Mouse (Mus musculus) left cerebral cortex, adult 2 months (tissue): ENCODE measurements at regions not wholly inside any gene's neighbourhood (a gene's known extent, or its start where the extent isn't known, plus 50 kb on each side); places are given as distances from the start of the nearest gene placed in this dataset.

ENCODE experiments used
- DNase-seq, 2 experiments: peaks; one replicate each; pipeline ENCODE4 v3.0.0; 2021 to 2022; ENCODE audit warnings: low spot score in 2 of 2, mixed read lengths in 1 of 2; ENCODE audit errors: extremely low spot score in 1 of 2
- H3K27ac ChIP-seq: fragments of 200-600 bp; 2 replicates; pipeline ENCODE4 v1.8.1; 2022
- H3K4me3 ChIP-seq: fragments of 200-600 bp; 2 replicates; pipeline ENCODE4 v1.8.1; 2022
- CTCF ChIP-seq: fragments of 200-600 bp; IDR thresholded peaks from 2 replicates; pipeline ENCODE4 v1.8.1; 2022; ENCODE audit warnings: antibody characterized with exemption, mild to moderate bottlenecking, moderate library complexity
- intact Hi-C: fragments of 180-260 bp; cut with DNase I; formaldehyde crosslinking; loops from one replicate; pipeline ENCODE4 v1.15.1; 2025

DNA sequence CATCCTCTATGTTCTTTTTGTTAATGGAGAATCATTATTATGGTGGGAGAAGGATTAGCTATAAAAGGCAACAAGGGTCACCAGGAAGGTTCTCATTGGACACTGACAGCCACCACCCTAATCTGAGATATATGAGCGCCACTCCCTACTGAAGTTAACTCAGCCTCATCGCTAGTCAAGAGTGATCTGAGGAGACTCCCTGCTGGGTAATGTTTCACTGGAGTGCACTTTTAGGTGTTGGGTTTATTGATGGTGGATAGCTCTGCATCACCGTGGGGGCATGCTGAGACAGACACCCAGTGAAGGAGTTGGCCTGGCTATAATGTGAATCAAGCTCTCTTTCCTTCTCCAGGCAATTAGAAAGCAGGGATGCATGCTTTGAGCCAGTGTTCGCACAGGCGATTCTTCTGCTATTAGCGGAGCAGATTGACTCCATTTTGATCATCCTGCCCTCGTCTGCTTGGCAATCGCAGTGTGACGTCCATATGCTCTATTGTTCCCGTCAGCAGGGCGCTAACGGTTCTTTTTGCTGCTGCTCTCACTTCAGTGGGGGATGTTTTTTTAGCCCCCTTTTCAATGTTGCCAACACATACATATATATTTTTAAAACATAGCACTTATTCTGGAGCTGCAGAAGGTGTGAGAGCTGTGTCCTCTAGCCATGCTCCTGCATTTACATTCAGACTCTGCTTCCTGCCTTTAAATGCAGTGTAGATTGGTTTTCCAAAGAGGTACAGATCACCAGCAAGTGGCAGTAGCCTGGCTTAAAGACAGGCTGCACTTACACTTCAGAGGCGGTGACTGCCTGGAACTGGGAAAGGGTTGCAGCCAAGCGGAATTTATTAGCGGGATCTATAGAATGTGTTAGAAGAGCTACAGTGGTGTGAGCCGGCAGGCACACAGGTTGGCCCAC lies 263.9 kb upstream of the Dph6 start:
- intact Hi-C loops = no loop called here
- TF ChIP-seq CTCF = no peak; the same call in 1 of the 2 replicates
- H3K27ac ChIP-seq = no peak overlapping the region
- no peak overlapping the region for H3K4me3 ChIP-seq
- DNase-seq = no peak

DNA sequence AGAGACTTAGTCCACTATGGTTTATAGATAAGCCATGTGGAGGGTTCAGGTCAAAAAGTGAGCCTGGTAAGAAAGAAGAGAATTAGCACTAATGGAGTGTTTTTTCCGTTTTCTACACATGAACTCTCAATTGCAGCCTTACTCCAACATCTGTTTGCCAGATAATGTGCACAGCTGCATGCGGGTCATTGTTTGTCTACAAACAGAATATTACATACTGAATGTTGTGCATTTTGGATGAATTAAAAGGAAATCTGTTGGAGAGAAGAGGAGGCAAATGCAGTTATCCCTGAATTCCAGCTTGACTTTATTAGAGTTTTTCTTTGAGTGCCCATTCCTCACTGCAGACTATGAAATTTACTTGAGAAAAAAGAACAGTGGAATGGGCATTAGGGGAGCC lies 269.1 kb upstream of the Dph6 start:
- Histone ChIP-seq H3K4me3 (no peak overlapping the region), H3K27ac (no peak overlapping the region)
- TF ChIP-seq CTCF = no peak
- no peak for DNase-seq
- intact Hi-C loops = no loop called here

DNA sequence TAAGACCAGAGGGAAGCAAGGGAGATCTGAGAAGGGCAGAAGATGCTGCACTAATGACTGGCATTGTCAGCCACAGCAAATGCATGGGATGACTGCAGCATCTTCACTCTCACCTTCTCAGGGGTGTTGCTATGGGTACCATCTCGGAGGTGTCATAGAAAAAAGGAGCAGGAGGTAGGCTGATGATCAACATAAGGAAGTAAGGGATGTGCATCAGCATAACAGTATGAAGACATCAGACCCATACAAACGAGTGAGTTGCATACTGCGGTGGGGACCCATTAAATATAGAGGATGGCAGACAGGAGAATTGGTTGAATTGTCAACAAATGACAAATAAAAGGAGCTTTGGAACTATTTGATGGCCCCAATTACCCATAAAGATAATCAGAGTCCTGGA lies 280.7 kb upstream of the Dph6 start:
- no peak for TF ChIP-seq CTCF
- Histone ChIP-seq H3K4me3 (no peak overlapping the region), H3K27ac (no peak overlapping the region)
- DNase-seq = no peak
- intact Hi-C loops = no loop called here

GRCm38 (mm10) chr2:114938416-114939147 lies 283.8 kb upstream of the Dph6 start:
- intact Hi-C loops = no loop called here
- Histone ChIP-seq H3K4me3 (no peak overlapping the region), H3K27ac (no peak overlapping the region)
- DNase-seq = no peak
- TF ChIP-seq CTCF = no peak

GRCm38 (mm10) chr2:114966111-114966510 lies 311.3 kb upstream of the Dph6 start:
- Histone ChIP-seq H3K4me3 (no peak overlapping the region), H3K27ac (no peak overlapping the region)
- no peak for TF ChIP-seq CTCF
- intact Hi-C loops = no loop called here
- DNase-seq = no peak

DNA sequence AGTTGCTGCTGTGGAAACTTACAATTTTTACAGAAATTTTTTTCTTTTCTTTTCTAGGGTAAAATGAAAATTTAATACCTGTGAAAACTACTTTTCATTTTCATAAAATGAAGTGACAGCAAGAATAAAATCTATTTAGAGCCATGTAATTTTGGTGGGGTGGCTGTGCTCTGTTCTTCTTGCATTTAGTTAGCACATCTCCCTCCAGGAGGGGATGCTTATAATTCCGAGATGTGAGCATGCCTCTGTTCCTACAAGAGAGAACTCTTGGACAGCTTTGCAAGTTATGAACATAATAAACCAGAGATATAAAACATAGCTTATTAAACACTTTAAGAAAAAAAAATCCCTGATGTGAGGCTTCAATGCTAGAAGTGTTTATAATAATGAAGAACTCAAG lies 313.9 kb upstream of the Dph6 start:
- TF ChIP-seq CTCF = no peak
- no peak overlapping the region for H3K4me3 ChIP-seq
- intact Hi-C loops = no loop called here
- no peak overlapping the region for H3K27ac ChIP-seq
- no peak for DNase-seq

DNA sequence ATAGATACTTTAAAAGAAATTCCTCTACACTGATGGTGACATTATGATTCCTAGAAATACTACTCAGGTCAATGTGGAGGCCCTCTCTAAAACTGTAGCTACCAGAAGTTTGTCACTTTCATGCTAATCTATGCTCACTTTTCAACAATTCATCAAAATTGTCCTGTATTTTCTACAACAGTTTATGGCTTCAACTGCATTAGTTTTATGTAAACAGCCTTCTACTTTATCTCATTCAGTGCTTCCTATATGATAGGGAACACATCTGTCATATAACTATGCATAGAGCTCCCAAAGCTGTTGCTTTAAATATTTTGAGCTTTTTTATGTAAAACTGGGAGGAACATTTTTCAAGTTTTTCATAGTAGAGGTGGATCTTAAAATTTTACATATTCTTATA lies 338.7 kb upstream of the Dph6 start:
- DNase-seq = no peak
- intact Hi-C loops = no loop called here
- TF ChIP-seq CTCF = no peak
- H3K4me3 ChIP-seq = no peak overlapping the region
- H3K27ac ChIP-seq = no peak overlapping the region

DNA sequence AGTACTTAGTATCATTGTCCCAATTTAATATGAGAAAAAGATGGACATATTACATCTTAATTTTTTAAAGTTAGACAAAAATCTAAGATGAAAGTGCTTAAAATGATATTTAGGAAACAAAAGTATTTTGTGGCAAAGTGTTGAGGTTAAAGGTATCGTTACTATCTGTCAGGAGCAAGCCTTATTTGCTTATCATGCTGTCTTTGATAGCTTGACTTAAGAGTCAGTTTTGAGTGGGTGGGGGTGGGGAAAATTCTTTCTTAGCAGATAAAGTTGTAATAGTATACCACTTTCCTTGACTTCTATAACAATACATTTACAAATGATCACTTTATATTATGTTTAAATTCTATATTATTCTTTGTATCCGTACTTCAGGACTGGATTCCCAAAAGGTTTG lies 339.1 kb upstream of the Dph6 start:
- no peak for TF ChIP-seq CTCF
- intact Hi-C loops = no loop called here

DNA sequence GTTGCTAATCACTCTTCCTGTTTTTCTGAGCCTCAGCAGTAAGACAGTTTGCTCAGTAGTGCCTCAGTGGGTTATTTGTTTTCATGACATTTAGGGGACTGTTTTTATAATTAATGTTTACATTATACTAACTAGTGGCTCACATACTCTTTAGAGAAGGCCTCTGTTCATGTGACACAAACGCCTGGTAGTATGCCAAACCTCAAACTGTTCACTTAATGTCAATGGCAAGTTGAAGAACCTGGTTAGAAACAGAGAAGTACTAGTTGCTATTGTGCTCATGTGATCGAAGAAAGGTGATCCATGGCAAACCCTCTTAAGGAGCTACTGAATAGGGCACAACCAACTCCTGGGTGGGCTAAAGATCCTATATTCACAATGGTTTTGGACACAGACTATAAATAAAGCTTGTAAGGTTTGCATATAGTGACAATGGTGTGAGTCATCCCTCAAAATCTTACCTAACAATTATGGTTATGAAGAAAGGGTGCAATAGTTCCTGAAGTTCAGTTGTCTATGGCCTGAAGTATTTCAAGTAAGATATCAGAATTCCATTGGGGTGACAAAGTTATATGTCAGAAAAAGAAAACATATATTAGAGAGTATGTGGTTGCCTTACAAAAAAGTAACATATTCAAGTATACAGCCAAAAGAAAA lies 340.1 kb upstream of the Dph6 start:
- TF ChIP-seq CTCF = no peak
- DNase-seq = no peak
- intact Hi-C loops = no loop called here
- Histone ChIP-seq H3K4me3 (no peak overlapping the region), H3K27ac (no peak overlapping the region)

More for the DNA sequence above, 339.1 kb upstream of the Dph6 start:
- H3K4me3 ChIP-seq = no peak overlapping the region
- no peak overlapping the region for H3K27ac ChIP-seq
- DNase-seq = no peak

DNA sequence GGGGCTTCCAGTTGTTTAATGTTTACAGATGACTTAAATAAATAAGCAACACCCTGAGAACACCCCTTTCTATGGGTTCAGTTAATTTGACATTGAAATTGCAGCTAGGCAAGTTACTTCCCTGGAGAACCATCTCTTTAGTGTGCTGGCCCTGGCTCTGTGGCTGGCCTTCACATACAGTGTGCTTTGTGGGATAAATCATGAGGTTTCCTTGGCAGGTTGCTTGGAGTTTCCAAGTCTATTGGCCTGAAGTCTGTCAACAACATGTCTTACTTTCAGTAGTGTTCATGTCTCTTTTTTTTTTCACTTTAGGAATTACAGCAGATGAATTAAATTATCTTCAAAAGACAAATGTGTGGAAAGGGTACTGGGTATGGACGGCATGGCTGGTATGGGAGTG lies 359.2 kb upstream of the Dph6 start:
- intact Hi-C loops = no loop called here
- Histone ChIP-seq H3K4me3 (no peak overlapping the region), H3K27ac (no peak overlapping the region)
- TF ChIP-seq CTCF = no peak
- no peak for DNase-seq

DNA sequence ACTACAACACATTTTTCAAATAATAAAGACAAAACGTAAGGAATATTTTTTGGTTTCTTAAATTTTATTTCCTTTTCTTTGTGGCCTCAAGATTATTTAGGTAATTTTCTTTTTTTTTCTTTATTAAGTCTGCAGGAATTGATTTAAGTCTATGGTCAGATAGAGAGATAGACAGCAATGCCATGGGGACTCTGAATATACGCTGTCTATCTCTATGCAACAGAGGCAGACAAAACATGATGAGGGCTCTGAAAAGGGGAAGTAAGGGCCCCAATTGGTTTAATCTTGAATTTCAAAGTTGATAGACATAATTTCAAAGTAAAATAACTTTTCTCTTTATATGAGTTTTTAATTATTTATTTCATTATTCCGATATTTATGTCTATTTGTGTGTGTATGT lies 372.0 kb upstream of the Dph6 start:
- no peak overlapping the region for H3K27ac ChIP-seq

DNA sequence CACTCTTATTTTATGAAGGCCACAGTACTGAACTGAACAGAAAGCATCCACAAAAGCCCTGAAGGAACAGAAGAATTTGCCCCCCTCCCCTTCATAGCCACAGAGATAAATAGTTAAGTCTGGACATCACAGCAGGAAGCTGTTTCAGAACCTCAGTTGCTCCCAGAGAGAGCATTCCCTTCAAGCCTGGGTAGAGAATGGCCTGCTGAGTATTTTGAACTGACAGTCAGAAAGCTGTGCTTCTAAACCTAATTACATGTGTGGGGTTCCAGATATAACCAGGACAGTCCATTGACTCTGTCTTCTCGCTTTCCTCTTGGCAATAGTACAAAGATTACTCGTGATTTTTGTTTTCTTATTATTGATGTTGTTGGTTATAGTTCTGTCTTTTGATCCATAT lies 376.4 kb upstream of the Dph6 start:
- no peak overlapping the region for H3K4me3 ChIP-seq
- intact Hi-C loops = no loop called here
- no peak for TF ChIP-seq CTCF
- no peak overlapping the region for H3K27ac ChIP-seq
- DNase-seq = no peak

More for the DNA sequence above, 372.0 kb upstream of the Dph6 start:
- DNase-seq = no peak
- no peak for TF ChIP-seq CTCF
- H3K4me3 ChIP-seq = no peak overlapping the region
- intact Hi-C loops = no loop called here
